Mouse (Mus musculus) olfactory bulb, adult 2 months (tissue): ENCODE data around the gene Anln.

Experiments
- CTCF ChIP-seq: fragments of 200-500 bp; IDR thresholded peaks from 2 replicates; pipeline ENCODE4 v1.5.1; 2012; ENCODE audit warnings: low read depth, mild to moderate bottlenecking, low read length, moderate library complexity; ENCODE audit not compliant: insufficient read depth
- POLR2A ChIP-seq: fragments of 200-500 bp; IDR thresholded peaks from 2 replicates; pipeline ENCODE4 v1.6.1; 2012; ENCODE audit warnings: mild to moderate bottlenecking, low read depth, low read length, moderate library complexity; ENCODE audit not compliant: insufficient read depth

DNA sequence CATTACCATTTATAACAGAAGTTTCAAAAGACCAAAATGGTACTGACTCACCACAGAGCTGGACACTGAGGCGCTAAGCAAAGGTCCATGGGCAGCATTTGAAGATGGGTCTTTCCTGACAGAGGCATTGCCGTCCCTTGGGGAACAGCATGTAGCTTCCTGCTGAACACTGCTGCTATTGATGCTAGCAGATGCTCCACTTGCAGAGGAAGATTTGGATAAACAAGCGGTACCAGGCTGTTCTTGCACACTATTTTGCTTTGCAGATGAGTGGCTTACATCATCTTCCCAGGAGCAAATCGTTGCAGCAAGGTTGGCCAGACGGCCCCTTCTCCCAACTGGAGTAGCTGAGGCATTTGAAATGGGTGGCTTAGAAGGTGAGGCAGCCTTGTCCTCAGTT is 12.9 kb downstream of the Anln start:
- TF ChIP-seq CTCF: no peak
- no peak for TF ChIP-seq POLR2A
